Mouse (Mus musculus) limb, embryonic 11.5 days (tissue): ENCODE data around the gene Numa1. TPM values are rescaled to one million over a fixed set of nuclear protein-coding genes. Genes with fewer than 3 reads are reported as not detected.
"Not testable (repeated sequence)": the region's sequence is repeated elsewhere in the genome, so short reads cannot be mapped to it uniquely, and the experiment has no call there.

Source experiments
- ATAC-seq: fragments of 200-750 bp; cut with Nextera tagmentation; 2 replicates; pipeline ENCODE4 v1.8.0; 2017; ENCODE audit warnings: low read depth; ENCODE audit not compliant: insufficient number of reproducible peaks, low FRiP score, low TSS enrichment
- DNase-seq: peaks from one replicate; pipeline ENCODE4 v3.0.0-alpha.2; 2015; ENCODE audit warnings: low spot score
- H3K27ac ChIP-seq: fragments of 300-500 bp; sonication (generic); replicated peaks from 2 replicates; pipeline ENCODE4 v1.5.1; 2014; ENCODE audit warnings: low read depth, mild to moderate bottlenecking, low read length
- H3K27me3 ChIP-seq: fragments of 300-500 bp; sonication (generic); 2 replicates; pipeline ENCODE4 v1.6.1; 2014; ENCODE audit warnings: mild to moderate bottlenecking, low read length, mixed read lengths; ENCODE audit not compliant: control insufficient read depth, insufficient read depth
- H3K36me3 ChIP-seq: fragments of 300-500 bp; sonication (generic); 2 replicates; pipeline ENCODE4 v1.6.1; 2014; ENCODE audit warnings: mild to moderate bottlenecking, low read length, moderate library complexity, mixed read lengths; ENCODE audit not compliant: control insufficient read depth, insufficient read depth
- H3K4me1 ChIP-seq: fragments of 300-500 bp; sonication (generic); 2 replicates; pipeline ENCODE4 v1.6.1; 2014; ENCODE audit warnings: low read length, mixed read lengths; ENCODE audit not compliant: control insufficient read depth, insufficient read depth
- H3K4me2 ChIP-seq: fragments of 300-500 bp; sonication (generic); 2 replicates; pipeline ENCODE4 v1.6.1; 2014; ENCODE audit warnings: low read depth, mild to moderate bottlenecking, moderate library complexity; ENCODE audit not compliant: severe bottlenecking
- H3K4me3 ChIP-seq: fragments of 300-500 bp; sonication (generic); 2 replicates; pipeline ENCODE4 v1.5.1; 2014; ENCODE audit warnings: low read depth, low read length
- H3K9ac ChIP-seq: fragments of 300-500 bp; sonication (generic); 2 replicates; pipeline ENCODE4 v1.6.1; 2014; ENCODE audit warnings: mild to moderate bottlenecking, low read length
- H3K9me3 ChIP-seq: fragments of 300-500 bp; sonication (generic); 2 replicates; pipeline ENCODE4 v1.6.1; 2016; ENCODE audit warnings: low read length; ENCODE audit not compliant: control insufficient read depth
- WGBS: fragments of 180-500 bp; shearing (Covaris S2); extraction: QIAGEN DNeasy Blood & Tissue Kit; methylation state at CpG from one replicate; pipeline ENCODE4 v1.1.7; 2014; 5-methylcytosine and 5-hydroxymethylcytosine counted together
- polyA plus RNA-seq: library from polyadenylated mRNA; unstranded; fragments of >200 nt; fragmentation: Nextera tagmentation; extraction: Ambion mirVana; gene quantifications from 2 replicates; pipeline ENCODE4 v1.2.1, GENCODE M21; 2014

Numa1 gene
- polyA plus RNA-seq, 1 experiment from 2014 or later: 130 TPM

GRCm38 (mm10) chr7:101949008-101949407, 15.1 kb downstream of the Numa1 start:
- 92% methylated on average over 5 of the region's 5 CpGs for WGBS
- ATAC-seq, H3K9me3 ChIP-seq, H3K4me1 ChIP-seq, DNase-seq, H3K9ac ChIP-seq, H3K36me3 ChIP-seq, H3K27me3 ChIP-seq, H3K4me2 ChIP-seq, H3K4me3 ChIP-seq, H3K27ac ChIP-seq: not testable (repeated sequence)

DNA sequence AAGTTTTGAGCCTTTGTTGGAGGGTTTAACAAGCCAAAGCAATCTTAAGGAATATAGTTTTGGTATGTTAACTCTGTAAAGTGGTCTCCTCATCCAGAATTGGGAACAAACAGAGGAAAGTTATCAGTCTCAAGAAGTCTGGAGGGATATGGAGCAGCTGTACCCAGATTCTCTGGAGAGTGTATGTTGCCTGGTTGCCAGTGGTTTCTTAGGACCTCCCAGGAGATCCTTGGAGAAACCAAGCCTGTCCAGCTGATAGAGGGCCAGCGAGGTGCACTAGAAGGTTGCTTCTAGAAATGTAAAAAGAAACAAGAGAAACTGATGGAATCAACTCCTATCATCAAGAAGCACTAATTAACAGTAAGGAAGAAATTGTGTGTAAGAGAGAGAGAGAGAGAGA, 17.7 kb downstream of the Numa1 start:
- Histone ChIP-seq H3K27me3 (no peaks in the 10 kb centered on the region), H3K9ac (no peak overlapping the region), H3K27ac (no peak overlapping the region), H3K4me1 (no peaks in the 10 kb centered on the region), H3K4me2 (no peak overlapping the region), H3K4me3 (no peak overlapping the region), H3K9me3 (no peaks in the 10 kb centered on the region), H3K36me3 (no peaks in the 10 kb centered on the region)
- WGBS: 85% methylated on average over 1 of the region's 1 CpGs
- DNase-seq: no peak
- ATAC-seq: no peak

- Histone ChIP-seq H3K4me3 (no peak overlapping the region), H3K4me2 (no peak overlapping the region), H3K9me3 (no peaks in the 10 kb centered on the region), H3K27ac (no peak overlapping the region), H3K36me3 (no peaks in the 10 kb centered on the region), H3K9ac (no peak overlapping the region), H3K27me3 (no peaks in the 10 kb centered on the region), H3K4me1 (no peaks in the 10 kb centered on the region)
- ATAC-seq (no peak), DNase-seq (no peak)
- WGBS: 65% methylated on average over 2 of the region's 2 CpGs
These were observed 18.2 kb downstream of the Numa1 start for GRCm38 (mm10) chr7:101952098-101952497.

DNA sequence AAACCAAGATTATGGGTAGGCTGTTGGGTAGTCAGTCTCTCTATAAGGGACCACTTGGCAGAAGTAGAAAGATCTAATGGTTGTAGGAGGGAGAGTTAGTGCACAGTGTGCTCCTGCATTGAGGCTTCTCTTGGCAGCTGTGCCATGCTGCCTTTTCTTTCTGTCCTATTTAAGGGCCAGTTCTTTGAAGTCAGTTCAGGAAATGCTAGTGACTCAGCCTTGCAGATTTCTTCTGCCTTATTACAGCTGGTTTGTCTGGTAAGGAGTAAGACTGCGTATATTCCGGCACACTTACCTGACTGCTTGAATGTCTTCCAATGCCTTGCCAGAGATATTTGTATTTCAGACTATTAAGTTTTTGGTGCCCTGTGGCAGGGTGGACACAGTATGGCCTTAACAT, 20.3 kb downstream of the Numa1 start:
- DNase-seq (no peak), ATAC-seq (no peak)
- no peaks in the 10 kb centered on the region for H3K27me3 ChIP-seq
- H3K36me3 ChIP-seq: no peaks in the 10 kb centered on the region
- H3K9ac ChIP-seq: no peak overlapping the region
- 95% methylated on average over 2 of the region's 2 CpGs for WGBS
- no peaks in the 10 kb centered on the region for H3K4me1 ChIP-seq
- H3K27ac ChIP-seq: no peak overlapping the region
- H3K4me2 ChIP-seq: no peak overlapping the region
- no peak overlapping the region for H3K4me3 ChIP-seq
- H3K9me3 ChIP-seq: no peaks in the 10 kb centered on the region

DNA sequence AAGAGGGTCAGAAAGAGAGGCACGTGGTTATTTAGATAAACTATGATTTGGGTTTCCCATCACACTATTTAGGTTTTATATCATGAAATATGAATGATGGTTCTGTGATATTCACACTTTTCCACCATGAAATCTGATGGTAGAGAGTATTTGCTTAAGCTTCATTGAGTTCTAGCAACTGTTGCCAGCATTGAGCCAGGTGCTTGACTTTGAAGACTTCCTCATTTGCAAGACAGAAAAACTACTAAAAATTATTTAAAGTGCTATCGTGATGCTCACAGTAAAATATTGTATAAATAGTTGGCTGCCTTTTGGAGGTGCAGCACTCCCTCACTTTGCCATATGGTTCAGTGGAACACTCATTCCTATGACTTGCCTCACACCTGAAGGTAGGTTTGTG, 21.4 kb downstream of the Numa1 start:
- no peaks in the 10 kb centered on the region for H3K27me3 ChIP-seq
- DNase-seq (no peak), ATAC-seq (no peak)
- H3K4me3 ChIP-seq: no peak overlapping the region
- H3K4me1 ChIP-seq: no peaks in the 10 kb centered on the region
- no peak overlapping the region for H3K4me2 ChIP-seq
- no peak overlapping the region for H3K9ac ChIP-seq
- no peaks in the 10 kb centered on the region for H3K36me3 ChIP-seq
- no peaks in the 10 kb centered on the region for H3K9me3 ChIP-seq
- 89% methylated on average over 2 of the region's 2 CpGs for WGBS
- no peak overlapping the region for H3K27ac ChIP-seq

- Histone ChIP-seq H3K4me1 (no peaks in the 10 kb centered on the region), H3K27ac (no peak overlapping the region), H3K9me3 (no peaks in the 10 kb centered on the region), H3K4me2 (no peak overlapping the region), H3K9ac (no peak overlapping the region), H3K36me3 (no peaks in the 10 kb centered on the region), H3K4me3 (no peak overlapping the region), H3K27me3 (no peaks in the 10 kb centered on the region)
- 73% methylated on average over 4 of the region's 4 CpGs for WGBS
- DNase-seq (no peak), ATAC-seq (no peak)
These were observed 22.0 kb downstream of the Numa1 start for GRCm38 (mm10) chr7:101955862-101956261.

DNA sequence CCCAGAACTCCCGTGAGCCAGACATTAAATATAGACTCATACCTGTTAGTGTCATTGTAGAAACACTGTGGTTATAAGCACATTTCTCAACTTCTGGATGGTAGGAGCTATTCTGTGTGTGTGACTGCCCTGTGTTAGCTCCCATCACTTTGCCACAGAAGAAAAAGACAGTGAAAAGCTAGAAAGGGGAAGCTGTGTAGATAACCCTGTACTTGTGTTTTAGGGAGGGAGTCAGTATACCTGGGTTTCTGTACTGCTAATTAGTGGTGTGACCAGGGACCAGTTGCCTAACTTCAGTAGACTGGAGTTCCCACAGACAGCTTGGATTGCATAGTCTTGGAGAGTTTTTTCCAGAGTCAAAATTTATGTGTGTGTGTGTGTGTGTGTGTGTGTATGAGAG, 22.6 kb downstream of the Numa1 start:
- WGBS: 82% methylated on average over 1 of the region's 1 CpGs
- Histone ChIP-seq H3K9me3 (no peaks in the 10 kb centered on the region), H3K4me1 (no peaks in the 10 kb centered on the region), H3K27me3 (no peaks in the 10 kb centered on the region), H3K36me3 (no peaks in the 10 kb centered on the region), H3K4me3 (no peak overlapping the region), H3K9ac (no peak overlapping the region), H3K27ac (no peak overlapping the region), H3K4me2 (no peak overlapping the region)
- no peak for DNase-seq
- no peak for ATAC-seq

DNA sequence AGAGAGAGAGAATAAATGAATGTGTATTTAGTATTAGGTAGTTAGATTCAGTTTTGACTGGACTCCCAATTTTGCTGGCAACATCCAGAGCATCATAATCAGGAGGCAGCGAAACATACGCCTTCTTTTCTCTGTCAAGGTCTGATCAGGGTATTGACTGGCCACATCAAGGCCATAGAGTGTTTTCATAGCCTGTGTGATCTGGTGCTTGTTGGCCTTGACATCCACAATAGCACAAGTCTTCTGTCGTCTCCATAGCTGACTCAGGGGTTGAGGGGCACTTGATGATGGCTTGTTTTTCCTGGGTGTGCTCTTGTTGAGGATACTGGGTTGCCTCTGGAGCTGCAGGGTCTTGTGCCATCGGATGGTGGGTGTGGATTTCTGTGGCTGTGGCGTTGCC, 23.0 kb downstream of the Numa1 start:
- Histone ChIP-seq H3K4me3 (no peak overlapping the region), H3K27me3 (no peaks in the 10 kb centered on the region), H3K36me3 (no peaks in the 10 kb centered on the region), H3K4me2 (no peak overlapping the region), H3K27ac (no peak overlapping the region), H3K9ac (no peak overlapping the region), H3K9me3 (no peaks in the 10 kb centered on the region), H3K4me1 (no peaks in the 10 kb centered on the region)
- WGBS: 92% methylated on average over 5 of the region's 5 CpGs
- no peak for DNase-seq
- ATAC-seq: no peak

DNA sequence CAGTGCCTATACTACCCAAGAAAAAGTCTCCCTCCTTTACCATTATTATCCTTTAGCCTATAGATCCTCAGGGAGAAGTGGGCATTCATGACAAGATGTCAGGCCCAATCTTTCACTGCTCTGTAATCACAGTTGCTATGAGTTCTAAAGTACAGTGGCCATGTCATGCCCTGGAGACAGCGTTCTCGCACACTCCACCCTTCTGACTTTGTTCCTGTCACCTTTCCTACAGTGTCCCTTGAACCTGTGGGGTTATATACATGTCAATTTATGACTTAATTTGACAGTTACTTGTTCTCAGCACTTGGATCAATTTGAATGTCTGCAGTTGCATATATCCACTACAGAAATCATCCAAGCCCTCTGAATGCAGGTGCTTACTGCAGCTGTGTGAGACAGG, 28.9 kb downstream of the Numa1 start:
- no peak for ATAC-seq
- no peak overlapping the region for H3K4me3 ChIP-seq
- 92% methylated on average over 2 of the region's 2 CpGs for WGBS

More for the DNA sequence above, 28.9 kb downstream of the Numa1 start:
- Histone ChIP-seq H3K9me3 (no peaks in the 10 kb centered on the region), H3K4me2 (no peak overlapping the region), H3K9ac (no peak overlapping the region), H3K27me3 (no peaks in the 10 kb centered on the region), H3K27ac (no peak overlapping the region), H3K4me1 (no peaks in the 10 kb centered on the region), H3K36me3 (no peaks in the 10 kb centered on the region)
- DNase-seq: no peak
